Mouse (Mus musculus) limb, embryonic 12.5 days (tissue): ENCODE measurements around the gene Tspyl2. TPM values are rescaled to one million over a fixed set of nuclear protein-coding genes. Genes with fewer than 3 reads are reported as not detected.

ENCODE experiments used
- ATAC-seq: fragments of 200-750 bp; cut with Nextera tagmentation; 2 replicates; pipeline ENCODE4 v1.8.0; 2017; ENCODE audit warnings: low read depth, moderate TSS enrichment; ENCODE audit not compliant: insufficient number of reproducible peaks, insufficient read depth, low FRiP score, low TSS enrichment
- H3K27ac ChIP-seq: fragments of 300-500 bp; sonication (generic); 2 replicates; pipeline ENCODE4 v1.5.1; 2016; ENCODE audit warnings: mild to moderate bottlenecking, moderate library complexity
- H3K27me3 ChIP-seq: fragments of 300-500 bp; sonication (generic); 2 replicates; pipeline ENCODE4 v1.6.1; 2016; ENCODE audit warnings: mild to moderate bottlenecking, moderate library complexity
- H3K36me3 ChIP-seq: fragments of 300-500 bp; sonication (generic); 2 replicates; pipeline ENCODE4 v1.6.1; 2016; ENCODE audit warnings: mild to moderate bottlenecking, moderate library complexity
- H3K4me1 ChIP-seq: fragments of 300-500 bp; sonication (generic); replicated peaks from 2 replicates; pipeline ENCODE4 v1.6.1; 2016
- H3K4me2 ChIP-seq: fragments of 300-500 bp; sonication (generic); 2 replicates; pipeline ENCODE4 v1.6.1; 2016; ENCODE audit warnings: mild to moderate bottlenecking, moderate library complexity
- H3K4me3 ChIP-seq: fragments of 300-500 bp; sonication (generic); replicated peaks from 2 replicates; pipeline ENCODE4 v1.5.1; 2016; ENCODE audit warnings: mild to moderate bottlenecking
- H3K9ac ChIP-seq: fragments of 300-500 bp; sonication (generic); replicated peaks from 2 replicates; pipeline ENCODE4 v1.6.1; 2016; ENCODE audit warnings: mild to moderate bottlenecking, moderate library complexity
- H3K9me3 ChIP-seq: fragments of 300-500 bp; sonication (generic); 2 replicates; pipeline ENCODE4 v1.6.1; 2016; ENCODE audit warnings: mild to moderate bottlenecking, moderate library complexity
- WGBS: fragments of 180-500 bp; shearing (Covaris S2); methylation state at CpG from one replicate; pipeline ENCODE4 v1.1.7; 2016; 5-methylcytosine and 5-hydroxymethylcytosine counted together
- polyA plus RNA-seq: library from polyadenylated mRNA; unstranded; fragments of >200 nt; fragmentation: Nextera tagmentation; extraction: Ambion mirVana; gene quantifications from 2 replicates; pipeline ENCODE4 v1.2.1, GENCODE M21; 2016

Tspyl2 gene
- 41.3 and 41.9 TPM in 2 replicates for polyA plus RNA-seq

GRCm38 (mm10) chrX:152342358-152342901, at the start of gene Tspyl2:
Gene Tspyl2 (minus strand): TSS chrX:152342425.
- Histone ChIP-seq H3K9ac (peak within 1 kb of the TSS; percentile 77), H3K36me3 (peaks cover 23% of the 10 kb centered on the region; the same call in 1 of the 2 replicates), H3K9me3 (no peaks in the 10 kb centered on the region), H3K27me3 (peaks cover 85% of the 10 kb centered on the region), H3K4me1 (0 out of 2 replicates have a peak, but pooled peaks cover 7% of the 10 kb centered on the region), H3K4me3 (peak within 1 kb of the TSS; percentile 62), H3K27ac (peak within 1 kb of the TSS; percentile 86), H3K4me2 (peak within 1 kb of the TSS; percentile 61)
- peak; percentile 99 for ATAC-seq
- 9% methylated on average over 24 of the region's 27 CpGs for WGBS

- Histone ChIP-seq H3K9ac (peak within 1 kb of the TSS; percentile 61), H3K4me1 (peaks cover 16% of the 10 kb centered on the region; the same call in 1 of the 2 replicates), H3K4me2 (peak within 1 kb of the TSS; percentile 61), H3K9me3 (no peaks in the 10 kb centered on the region), H3K36me3 (no peaks in the 10 kb centered on the region), H3K4me3 (peak within 1 kb of the TSS; percentile 57), H3K27me3 (peaks cover 52% of the 10 kb centered on the region), H3K27ac (peak within 1 kb of the TSS; percentile 45; the same call in 1 of the 2 replicates)
- WGBS, result 13% methylated on average over 21 of the region's 24 CpGs
- ATAC-seq, result peak; percentile 98
Observed at GRCm38 (mm10) chrX:152368397-152369273, 26.4 kb upstream of the Tspyl2 start, which contains the start of gene Gpr173. Gene Gpr173 (minus strand): TSS chrX:152368704.

GRCm38 (mm10) chrX:152368054-152368396, 25.8 kb upstream of the Tspyl2 start:
- 0 out of 2 replicates have a peak, but pooled peaks have one; percentile 12 for ATAC-seq
- Histone ChIP-seq H3K4me1 (peaks cover 16% of the 10 kb centered on the region; the same call in 1 of the 2 replicates), H3K9me3 (no peaks in the 10 kb centered on the region), H3K4me2 (peak overlapping the region; percentile 61), H3K4me3 (peak overlapping the region; percentile 57), H3K27ac (no peak overlapping the region), H3K27me3 (peaks cover 55% of the 10 kb centered on the region), H3K9ac (peak overlapping the region; percentile 61), H3K36me3 (no peaks in the 10 kb centered on the region)
- WGBS, result 28% methylated on average over 2 of the region's 4 CpGs

GRCm38 (mm10) chrX:152366418-152366817, 24.2 kb upstream of the Tspyl2 start:
- H3K4me3 ChIP-seq, result no peak overlapping the region
- no peak overlapping the region for H3K9ac ChIP-seq
- H3K4me1 ChIP-seq, result peaks cover 16% of the 10 kb centered on the region; the same call in 1 of the 2 replicates
- H3K9me3 ChIP-seq, result no peaks in the 10 kb centered on the region
- H3K4me2 ChIP-seq, result peak overlapping the region; percentile 61; the same call in 1 of the 2 replicates
- WGBS, result 80% methylated on average over 2 of the region's 2 CpGs
- H3K27me3 ChIP-seq, result peaks cover 55% of the 10 kb centered on the region
- ATAC-seq, result no peak
- H3K36me3 ChIP-seq, result no peaks in the 10 kb centered on the region
- no peak overlapping the region for H3K27ac ChIP-seq

GRCm38 (mm10) chrX:152352553-152353153, 10.4 kb upstream of the Tspyl2 start:
- Histone ChIP-seq H3K4me2 (no peak overlapping the region), H3K9ac (no peak overlapping the region), H3K9me3 (no peaks in the 10 kb centered on the region), H3K4me1 (no peaks in the 10 kb centered on the region), H3K27ac (no peak overlapping the region), H3K4me3 (no peak overlapping the region), H3K36me3 (no peaks in the 10 kb centered on the region), H3K27me3 (peaks cover 16% of the 10 kb centered on the region)
- WGBS, result 18% methylated on average over 5 of the region's 5 CpGs
- peak; percentile 82 for ATAC-seq

- peaks cover 59% of the 10 kb centered on the region for H3K27me3 ChIP-seq
- ATAC-seq, result no peak
- no peak overlapping the region for H3K27ac ChIP-seq
- H3K4me1 ChIP-seq, result no peaks in the 10 kb centered on the region
- no peaks in the 10 kb centered on the region for H3K36me3 ChIP-seq
- H3K9me3 ChIP-seq, result no peaks in the 10 kb centered on the region
- H3K4me3 ChIP-seq, result no peak overlapping the region
- 95% methylated on average over 14 of the region's 14 CpGs for WGBS
- no peak overlapping the region for H3K9ac ChIP-seq
- H3K4me2 ChIP-seq, result no peak overlapping the region
Observed at GRCm38 (mm10) chrX:152347041-152347440, 4.8 kb upstream of the Tspyl2 start.

GRCm38 (mm10) chrX:152346587-152346986, 4.4 kb upstream of the Tspyl2 start:
- Histone ChIP-seq H3K4me2 (no peak overlapping the region), H3K27ac (no peak overlapping the region), H3K9me3 (no peaks in the 10 kb centered on the region), H3K4me1 (no peaks in the 10 kb centered on the region), H3K36me3 (no peaks in the 10 kb centered on the region), H3K4me3 (no peak overlapping the region), H3K27me3 (peaks cover 64% of the 10 kb centered on the region), H3K9ac (no peak overlapping the region)
- no peak for ATAC-seq
- 93% methylated on average over 15 of the region's 15 CpGs for WGBS

GRCm38 (mm10) chrX:152342903-152343302, 678 bp upstream of the Tspyl2 start:
- 0 out of 2 replicates have a peak, but pooled peaks cover 7% of the 10 kb centered on the region for H3K4me1 ChIP-seq
- peak overlapping the region; percentile 41 for H3K4me2 ChIP-seq
- peaks cover 84% of the 10 kb centered on the region for H3K27me3 ChIP-seq
- peak overlapping the region; percentile 86 for H3K27ac ChIP-seq
- H3K4me3 ChIP-seq, result peak overlapping the region; percentile 62
- no peak overlapping the region for H3K9ac ChIP-seq
- no peak for ATAC-seq
- H3K36me3 ChIP-seq, result peaks cover 23% of the 10 kb centered on the region; the same call in 1 of the 2 replicates
- 28% methylated on average over 6 of the region's 6 CpGs for WGBS
- no peaks in the 10 kb centered on the region for H3K9me3 ChIP-seq

GRCm38 (mm10) chrX:152341496-152341895, 729 bp downstream of the Tspyl2 start:
- Histone ChIP-seq H3K4me2 (peak overlapping the region; percentile 61), H3K9ac (peak overlapping the region; percentile 77), H3K9me3 (no peaks in the 10 kb centered on the region), H3K27me3 (peaks cover 85% of the 10 kb centered on the region), H3K4me1 (0 out of 2 replicates have a peak, but pooled peaks cover 7% of the 10 kb centered on the region), H3K36me3 (peaks cover 23% of the 10 kb centered on the region; the same call in 1 of the 2 replicates), H3K4me3 (peak overlapping the region; percentile 62), H3K27ac (0 out of 2 replicates have a peak overlapping the region, but pooled peaks have one; percentile 7)
- ATAC-seq, result no peak
- 27% methylated on average over 11 of the region's 11 CpGs for WGBS

GRCm38 (mm10) chrX:152336546-152337332, 5.5 kb downstream of the Tspyl2 start:
- Histone ChIP-seq H3K4me2 (peak overlapping the region; percentile 52), H3K36me3 (peaks cover 23% of the 10 kb centered on the region; the same call in 1 of the 2 replicates), H3K4me3 (peak overlapping the region; percentile 24), H3K4me1 (0 out of 2 replicates have a peak, but pooled peaks cover 7% of the 10 kb centered on the region), H3K27ac (peak overlapping the region; percentile 95), H3K9ac (peak overlapping the region; percentile 52; the same call in 1 of the 2 replicates), H3K27me3 (peaks cover 49% of the 10 kb centered on the region), H3K9me3 (no peaks in the 10 kb centered on the region)
- 13% methylated on average over 33 of the region's 33 CpGs for WGBS
- peak; percentile 99 for ATAC-seq
